Mouse (Mus musculus): Measurements from ENCODE around the gene Met.

- no peak for TF ChIP-seq CTCF (conservative IDR thresholded peaks at IDR 0.05 in 1 of 2, IDR thresholded peaks at IDR 0.05 in 1 of 2; ENCODE audit: low read depth in 2 of 2, low read length in 2 of 2)
- TF ChIP-seq KAT2A (IDR thresholded peaks at IDR 0.05; ENCODE audit: insufficient replicate concordance, low read length) = no peak
- no peak for TF ChIP-seq HCFC1 (IDR thresholded peaks at IDR 0.05; ENCODE audit: low read depth, low read length)
- no peak for TF ChIP-seq JUND (conservative IDR thresholded peaks at IDR 0.05; ENCODE audit: low read depth, low read length)
- TF ChIP-seq POLR2A (IDR thresholded peaks at IDR 0.05; ENCODE audit: low read depth, low read length) = no peak
- TF ChIP-seq USF1 (IDR thresholded peaks at IDR 0.05; ENCODE audit: low read depth, low read length) = no peak
- TF ChIP-seq E2F4 (IDR thresholded peaks at IDR 0.05; ENCODE audit: insufficient replicate concordance, low read depth, low read length) = no peak
- TF ChIP-seq BHLHE40 (IDR thresholded peaks at IDR 0.05; ENCODE audit: low read depth, low read length) = no peak
These were observed 59.3 kb downstream of the Met start for GRCm38 (mm10) chr6:17522917-17523316.
